Mouse (Mus musculus) MEL (cell line): Measurements from ENCODE around the gene Hmx3.
A peak's percentile ranks its signal among the peaks of the same experiment; 100 is the strongest.

ENCODE experiments used
- CHD2 ChIP-seq: IDR thresholded peaks from 2 replicates; pipeline ENCODE4 v1.6.1; 2011; ENCODE audit warnings: low read length, improper control_type of control experiment
- CTCF ChIP-seq, 3 experiments: IDR thresholded peaks in 2 of 3; conservative IDR thresholded peaks in 1 of 3; 2 replicates each; pipeline ENCODE4 v1.5.1; 2011 to 2012; ENCODE audit warnings: low read length in 3 of 3, low read depth in 2 of 3, mild to moderate bottlenecking in 2 of 3, improper control_type of control experiment in 1 of 3, inconsistent platforms in 1 of 3, mixed read lengths in 1 of 3, moderate library complexity in 1 of 3; ENCODE audit not compliant: control insufficient read depth in 1 of 3, insufficient read depth in 1 of 3, poor library complexity in 1 of 3, severe bottlenecking in 1 of 3
- GABPA ChIP-seq: IDR thresholded peaks from 2 replicates; pipeline ENCODE4 v1.6.1; 2012; ENCODE audit warnings: low read depth, mild to moderate bottlenecking, inconsistent platforms, low read length, improper control_type of control experiment, moderate library complexity
- GATA1 ChIP-seq: IDR thresholded peaks from 2 replicates; pipeline ENCODE4 v1.6.1; 2011; ENCODE audit warnings: low read depth, low read length, improper control_type of control experiment
- MAX ChIP-seq: IDR thresholded peaks from 2 replicates; pipeline ENCODE4 v1.6.1; 2011; ENCODE audit warnings: low read length, improper control_type of control experiment
- MEF2A ChIP-seq: IDR thresholded peaks from 2 replicates; pipeline ENCODE4 v1.6.1; 2014; ENCODE audit warnings: low read depth, mild to moderate bottlenecking, inconsistent platforms, low read length, improper control_type of control experiment; ENCODE audit not compliant: poor library complexity, insufficient replicate concordance, severe bottlenecking; ENCODE audit errors: extremely low read depth
- USF1 ChIP-seq: IDR thresholded peaks from 2 replicates; pipeline ENCODE4 v1.6.1; 2014; ENCODE audit warnings: low read depth, mild to moderate bottlenecking, inconsistent platforms, low read length, improper control_type of control experiment, moderate library complexity

GRCm38 (mm10) chr7:131553771-131554175, 11.1 kb downstream of the Hmx3 start:
- TF ChIP-seq USF1 = no peak
- no peak for TF ChIP-seq GATA1
- no peak for TF ChIP-seq CHD2
- no peak for TF ChIP-seq MEF2A
- no peak for TF ChIP-seq CTCF (IDR thresholded peaks at IDR 0.05 in 2 of 3, conservative IDR thresholded peaks at IDR 0.05 in 1 of 3; ENCODE audit: control insufficient read depth in 1 of 3, insufficient read depth in 1 of 3, low read depth in 2 of 3, low read length in 3 of 3, poor library complexity in 1 of 3, severe bottlenecking in 1 of 3)
- peak; percentile 68; the same call in 1 of the 2 replicates for TF ChIP-seq MAX
- TF ChIP-seq GABPA = no peak
